Mouse (Mus musculus): Measurements from ENCODE around the gene Atf1. TPM values are rescaled to one million over a fixed set of nuclear protein-coding genes. Genes with fewer than 3 reads are reported as not detected.

The Atf1 gene
- polyA plus RNA-seq, 1 experiment from 2014 or later: 31.8 TPM

DNA sequence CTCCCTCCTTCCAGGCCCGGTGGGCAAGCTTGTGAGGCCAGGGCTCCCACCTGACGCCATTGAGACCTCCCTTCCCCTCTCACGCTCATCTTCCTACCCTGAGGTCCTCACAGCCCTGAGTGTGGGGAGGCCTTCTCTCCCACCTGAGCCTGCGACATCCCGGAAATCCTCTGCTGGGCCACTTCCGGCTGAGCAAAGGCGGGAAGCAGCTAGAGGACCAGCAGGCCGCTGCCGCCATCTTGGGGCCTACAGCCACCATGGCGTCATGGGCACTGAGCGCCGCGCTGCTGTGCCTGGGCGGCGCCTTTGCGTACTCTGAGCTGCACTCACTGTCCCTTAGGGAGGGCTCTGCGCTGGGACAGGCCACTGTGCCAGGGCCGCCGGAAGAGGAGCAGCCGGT lies 53.0 kb downstream of the Atf1 start, which contains the start of gene Tmprss12:
Tmprss12 (plus strand) TSS at position 212 of the 400 bp plus-strand sequence.
- no peak for DNase-seq (ENCODE audit: low spot score, missing footprints)
- Histone ChIP-seq H3K27me3 (ENCODE audit: control insufficient read depth, insufficient read depth, low read length) (no peaks in the 10 kb centered on the region), H3K27ac (ENCODE audit: low read depth, low read length) (no peak within 1 kb of the TSS), H3K9ac (ENCODE audit: low read length) (no peak within 1 kb of the TSS), H3K36me3 (ENCODE audit: control insufficient read depth, insufficient read depth, low read length) (no peaks in the 10 kb centered on the region), H3K9me3 (ENCODE audit: control insufficient read depth, low read length) (no peaks in the 10 kb centered on the region), H3K4me2 (no peak within 1 kb of the TSS), H3K4me1 (ENCODE audit: control insufficient read depth, insufficient read depth, low read length) (no peaks in the 10 kb centered on the region), H3K4me3 (ENCODE audit: low read depth, low read length) (no peak within 1 kb of the TSS)
- no peak for ATAC-seq (ENCODE audit: low FRiP score)
- 95% methylated on average over 20 of the region's 20 CpGs for WGBS

DNA sequence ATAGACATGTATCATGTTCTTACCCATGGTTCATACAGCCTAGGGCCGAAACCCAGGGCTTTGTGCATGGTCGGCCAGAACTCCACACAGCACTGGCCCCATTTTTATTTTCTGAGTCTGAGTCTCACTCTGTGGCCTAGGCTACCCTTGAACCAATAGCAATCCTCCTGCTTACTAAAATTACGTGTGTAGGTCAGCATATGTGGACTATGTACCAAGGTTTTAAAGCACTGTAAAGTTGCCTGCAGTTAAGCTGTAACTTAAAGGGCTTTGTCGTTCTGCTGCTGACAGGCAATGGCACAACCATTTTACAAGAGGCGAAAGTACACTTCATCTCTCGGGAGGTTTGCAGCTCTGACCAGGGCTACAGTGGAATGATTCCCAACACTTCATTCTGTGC lies 61.4 kb downstream of the Atf1 start:
- DNase-seq (ENCODE audit: low spot score, missing footprints) (no peak), ATAC-seq (ENCODE audit: low FRiP score) (no peak)
- Histone ChIP-seq H3K27me3 (ENCODE audit: control insufficient read depth, insufficient read depth, low read length) (no peaks in the 10 kb centered on the region), H3K9me3 (ENCODE audit: control insufficient read depth, low read length) (no peaks in the 10 kb centered on the region), H3K9ac (ENCODE audit: low read length) (no peak overlapping the region), H3K36me3 (ENCODE audit: control insufficient read depth, insufficient read depth, low read length) (no peaks in the 10 kb centered on the region), H3K27ac (ENCODE audit: low read depth, low read length) (no peak overlapping the region), H3K4me1 (ENCODE audit: control insufficient read depth, insufficient read depth, low read length) (no peaks in the 10 kb centered on the region), H3K4me3 (ENCODE audit: low read depth, low read length) (no peak overlapping the region), H3K4me2 (no peak overlapping the region)
- 93% methylated on average over 6 of the region's 6 CpGs for WGBS

DNA sequence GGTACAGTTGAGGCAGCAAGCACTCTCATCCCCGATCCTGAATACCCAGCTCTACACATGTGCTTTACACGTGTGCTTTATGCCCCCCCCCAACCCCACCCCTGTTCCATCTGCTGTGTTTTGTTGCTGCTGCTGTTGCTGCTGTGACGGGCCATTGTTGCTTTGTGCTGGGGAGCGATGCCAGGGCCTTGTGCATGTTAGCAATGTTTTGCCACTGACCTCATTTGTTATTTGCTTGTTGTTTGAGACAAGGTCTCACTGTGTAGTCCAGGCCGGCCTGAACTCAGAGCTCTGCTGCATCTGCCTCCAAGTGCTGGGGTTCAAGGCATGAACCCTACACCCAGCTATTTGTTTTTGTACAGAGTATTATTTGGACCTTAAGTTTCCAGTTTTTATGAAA lies 63.2 kb downstream of the Atf1 start:
- Histone ChIP-seq H3K4me1 (ENCODE audit: control insufficient read depth, insufficient read depth, low read length) (no peaks in the 10 kb centered on the region), H3K9me3 (ENCODE audit: control insufficient read depth, low read length) (no peaks in the 10 kb centered on the region), H3K27me3 (ENCODE audit: control insufficient read depth, insufficient read depth, low read length) (no peaks in the 10 kb centered on the region), H3K36me3 (ENCODE audit: control insufficient read depth, insufficient read depth, low read length) (no peaks in the 10 kb centered on the region), H3K9ac (ENCODE audit: low read length) (no peak overlapping the region), H3K27ac (ENCODE audit: low read depth, low read length) (no peak overlapping the region), H3K4me3 (ENCODE audit: low read depth, low read length) (no peak overlapping the region), H3K4me2 (no peak overlapping the region)
- DNase-seq (ENCODE audit: low spot score, missing footprints) (no peak), ATAC-seq (ENCODE audit: low FRiP score) (no peak)
- 82% methylated on average over 5 of the region's 5 CpGs for WGBS

DNA sequence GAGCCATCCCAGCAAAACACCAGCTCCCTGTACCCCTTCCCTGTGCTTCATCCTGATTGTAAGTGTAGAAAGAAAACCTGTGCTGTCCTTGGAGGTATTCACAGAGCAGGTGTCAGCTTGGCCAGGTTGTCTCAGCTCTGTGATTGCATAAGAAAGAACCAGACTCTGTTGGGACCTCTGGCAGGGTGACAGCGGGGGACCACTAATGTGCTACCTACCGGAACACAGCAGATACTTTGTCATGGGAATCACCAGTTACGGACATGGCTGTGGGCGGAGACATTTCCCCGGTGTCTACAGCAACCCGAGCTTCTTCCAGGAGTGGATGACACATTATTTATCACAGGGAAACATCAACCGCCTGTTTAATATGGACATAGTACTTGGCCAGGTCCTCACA lies 64.7 kb downstream of the Atf1 start:
- Histone ChIP-seq H3K36me3 (ENCODE audit: control insufficient read depth, insufficient read depth, low read length) (no peaks in the 10 kb centered on the region), H3K4me2 (no peak overlapping the region), H3K27me3 (ENCODE audit: control insufficient read depth, insufficient read depth, low read length) (no peaks in the 10 kb centered on the region), H3K27ac (ENCODE audit: low read depth, low read length) (no peak overlapping the region), H3K4me1 (ENCODE audit: control insufficient read depth, insufficient read depth, low read length) (no peaks in the 10 kb centered on the region), H3K9me3 (ENCODE audit: control insufficient read depth, low read length) (no peaks in the 10 kb centered on the region), H3K4me3 (ENCODE audit: low read depth, low read length) (no peak overlapping the region), H3K9ac (ENCODE audit: low read length) (no peak overlapping the region)
- 78% methylated on average over 7 of the region's 7 CpGs for WGBS
- ATAC-seq (ENCODE audit: low FRiP score): no peak
- DNase-seq (ENCODE audit: low spot score, missing footprints): no peak

DNA sequence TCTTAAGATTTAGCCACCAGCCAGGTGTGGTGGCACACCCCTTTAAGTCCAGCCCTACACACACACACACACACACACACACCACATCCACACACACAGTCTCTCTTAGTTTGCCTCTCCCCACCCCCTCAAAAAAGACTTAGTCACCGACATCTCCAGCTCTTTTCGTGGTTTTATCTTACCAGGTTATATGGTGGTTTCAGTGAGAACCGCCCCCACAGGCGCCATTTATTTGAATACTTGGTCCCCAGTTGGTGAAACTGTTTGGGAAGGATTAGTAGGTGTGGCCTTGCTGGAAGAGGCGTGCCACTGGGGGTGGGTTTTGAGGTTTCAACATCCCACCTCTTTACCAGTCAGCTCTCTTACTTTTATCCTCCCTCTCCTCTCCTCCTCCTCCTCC lies 70.2 kb downstream of the Atf1 start:
- no peak overlapping the region for H3K4me2 ChIP-seq
- H3K4me3 ChIP-seq (ENCODE audit: low read depth, low read length): no peak overlapping the region
- H3K9ac ChIP-seq (ENCODE audit: low read length): no peak overlapping the region
- H3K4me1 ChIP-seq (ENCODE audit: control insufficient read depth, insufficient read depth, low read length): no peaks in the 10 kb centered on the region
- H3K27ac ChIP-seq (ENCODE audit: low read depth, low read length): no peak overlapping the region
- H3K36me3 ChIP-seq (ENCODE audit: control insufficient read depth, insufficient read depth, low read length): no peaks in the 10 kb centered on the region
- no peak for DNase-seq (ENCODE audit: low spot score, missing footprints)
- no peaks in the 10 kb centered on the region for H3K9me3 ChIP-seq (ENCODE audit: control insufficient read depth, low read length)
- no peak for ATAC-seq (ENCODE audit: low FRiP score)
- H3K27me3 ChIP-seq (ENCODE audit: control insufficient read depth, insufficient read depth, low read length): no peaks in the 10 kb centered on the region
- WGBS: 87% methylated on average over 5 of the region's 5 CpGs

DNA sequence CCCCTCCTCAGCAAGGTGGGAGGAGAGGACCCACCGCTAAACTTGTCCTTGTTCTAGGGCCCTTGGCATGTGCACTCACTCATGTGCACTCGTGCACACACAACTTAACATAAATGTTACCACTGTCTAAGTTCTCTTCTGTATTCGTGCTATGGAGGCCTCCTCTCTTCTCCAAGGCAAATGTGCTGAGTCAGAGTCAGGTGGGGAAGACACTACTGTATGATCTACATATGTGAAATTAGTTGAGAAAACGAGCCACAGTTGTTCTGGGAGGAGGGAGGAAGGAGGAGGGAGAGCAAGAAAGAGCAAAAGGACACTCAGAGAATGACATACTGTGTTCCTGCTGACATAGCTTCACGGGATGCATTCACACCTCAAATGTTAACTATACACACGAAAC lies 72.9 kb downstream of the Atf1 start:
- DNase-seq (ENCODE audit: low spot score, missing footprints) (no peak), ATAC-seq (ENCODE audit: low FRiP score) (no peak)
- peaks cover 7% of the 10 kb centered on the region for H3K4me1 ChIP-seq (ENCODE audit: control insufficient read depth, insufficient read depth, low read length)
- 87% methylated on average over 6 of the region's 6 CpGs for WGBS
- no peaks in the 10 kb centered on the region for H3K27me3 ChIP-seq (ENCODE audit: control insufficient read depth, insufficient read depth, low read length)
- no peak overlapping the region for H3K4me2 ChIP-seq
- H3K36me3 ChIP-seq (ENCODE audit: control insufficient read depth, insufficient read depth, low read length): no peaks in the 10 kb centered on the region
- H3K4me3 ChIP-seq (ENCODE audit: low read depth, low read length): no peak overlapping the region
- H3K9me3 ChIP-seq (ENCODE audit: control insufficient read depth, low read length): no peaks in the 10 kb centered on the region
- H3K27ac ChIP-seq (ENCODE audit: low read depth, low read length): no peak overlapping the region
- H3K9ac ChIP-seq (ENCODE audit: low read length): no peak overlapping the region

DNA sequence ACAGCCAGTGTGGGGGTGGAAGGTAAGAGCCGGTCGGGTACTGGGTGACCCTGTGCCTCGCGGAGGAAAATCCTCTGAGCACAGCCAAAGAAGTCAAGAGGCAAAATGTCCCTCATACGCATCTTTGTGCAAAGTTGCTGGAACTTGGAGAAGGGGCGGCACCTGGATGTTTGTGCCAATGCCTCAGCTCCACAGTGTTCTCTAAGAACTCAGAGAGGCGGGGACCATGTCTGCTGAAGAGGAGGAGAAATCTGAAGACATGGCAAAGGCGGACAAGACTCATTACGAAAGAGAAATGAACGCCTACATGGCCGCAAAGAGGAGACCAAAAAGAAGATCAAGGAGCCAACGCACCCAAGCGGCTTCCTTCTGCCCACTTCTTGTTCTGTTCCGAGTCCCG lies 73.9 kb downstream of the Atf1 start:
- Histone ChIP-seq H3K9me3 (ENCODE audit: control insufficient read depth, low read length) (no peaks in the 10 kb centered on the region), H3K27ac (ENCODE audit: low read depth, low read length) (no peak overlapping the region), H3K4me1 (ENCODE audit: control insufficient read depth, insufficient read depth, low read length) (peaks cover 10% of the 10 kb centered on the region), H3K36me3 (ENCODE audit: control insufficient read depth, insufficient read depth, low read length) (no peaks in the 10 kb centered on the region), H3K27me3 (ENCODE audit: control insufficient read depth, insufficient read depth, low read length) (no peaks in the 10 kb centered on the region), H3K4me2 (no peak overlapping the region), H3K4me3 (ENCODE audit: low read depth, low read length) (no peak overlapping the region), H3K9ac (ENCODE audit: low read length) (no peak overlapping the region)
- DNase-seq (ENCODE audit: low spot score, missing footprints) (no peak), ATAC-seq (ENCODE audit: low FRiP score) (no peak)
- WGBS: 64% methylated on average over 15 of the region's 15 CpGs

DNA sequence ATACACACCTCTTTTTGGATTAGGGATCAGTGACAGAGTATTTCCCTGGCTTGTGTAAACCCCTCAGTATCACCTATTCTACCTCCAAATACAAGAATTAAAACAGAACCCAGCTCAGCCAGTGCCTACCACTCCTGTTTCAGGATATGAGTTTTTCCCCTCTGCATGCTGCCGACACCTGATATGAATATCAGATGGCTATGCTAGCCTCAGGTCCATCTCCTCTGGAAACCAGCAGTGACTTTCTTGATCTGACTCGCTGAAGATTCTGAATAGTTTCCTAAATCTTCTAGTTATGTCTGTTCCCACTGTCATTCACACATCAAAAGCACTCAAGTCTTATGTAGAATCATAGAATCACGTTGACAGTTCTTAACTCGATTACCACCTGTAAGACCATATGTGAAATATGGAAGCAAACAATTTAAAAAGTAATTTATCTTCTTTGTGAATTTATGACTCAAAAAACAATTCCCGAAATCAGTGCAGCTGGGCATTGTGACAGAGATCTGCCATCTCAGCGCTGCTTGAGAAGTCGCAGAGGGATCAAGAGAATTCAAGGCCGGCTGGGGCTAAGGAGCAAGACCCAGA lies 75.9 kb downstream of the Atf1 start:
- Histone ChIP-seq H3K4me2 (peak overlapping the region; percentile 48), H3K27me3 (ENCODE audit: control insufficient read depth, insufficient read depth, low read length) (no peaks in the 10 kb centered on the region), H3K4me1 (ENCODE audit: control insufficient read depth, insufficient read depth, low read length) (peaks cover 10% of the 10 kb centered on the region), H3K9ac (ENCODE audit: low read length) (peak overlapping the region; percentile 76; the same call in 1 of the 2 replicates), H3K9me3 (ENCODE audit: control insufficient read depth, low read length) (no peaks in the 10 kb centered on the region), H3K36me3 (ENCODE audit: control insufficient read depth, insufficient read depth, low read length) (no peaks in the 10 kb centered on the region), H3K4me3 (ENCODE audit: low read depth, low read length) (no peak overlapping the region; the same call in 1 of the 2 replicates), H3K27ac (ENCODE audit: low read depth, low read length) (peak overlapping the region; percentile 86; the same call in 1 of the 2 replicates)
- WGBS: 54% methylated on average over 8 of the region's 8 CpGs
- ATAC-seq (ENCODE audit: low FRiP score) (no peak), DNase-seq (ENCODE audit: low spot score, missing footprints) (no peak)

DNA sequence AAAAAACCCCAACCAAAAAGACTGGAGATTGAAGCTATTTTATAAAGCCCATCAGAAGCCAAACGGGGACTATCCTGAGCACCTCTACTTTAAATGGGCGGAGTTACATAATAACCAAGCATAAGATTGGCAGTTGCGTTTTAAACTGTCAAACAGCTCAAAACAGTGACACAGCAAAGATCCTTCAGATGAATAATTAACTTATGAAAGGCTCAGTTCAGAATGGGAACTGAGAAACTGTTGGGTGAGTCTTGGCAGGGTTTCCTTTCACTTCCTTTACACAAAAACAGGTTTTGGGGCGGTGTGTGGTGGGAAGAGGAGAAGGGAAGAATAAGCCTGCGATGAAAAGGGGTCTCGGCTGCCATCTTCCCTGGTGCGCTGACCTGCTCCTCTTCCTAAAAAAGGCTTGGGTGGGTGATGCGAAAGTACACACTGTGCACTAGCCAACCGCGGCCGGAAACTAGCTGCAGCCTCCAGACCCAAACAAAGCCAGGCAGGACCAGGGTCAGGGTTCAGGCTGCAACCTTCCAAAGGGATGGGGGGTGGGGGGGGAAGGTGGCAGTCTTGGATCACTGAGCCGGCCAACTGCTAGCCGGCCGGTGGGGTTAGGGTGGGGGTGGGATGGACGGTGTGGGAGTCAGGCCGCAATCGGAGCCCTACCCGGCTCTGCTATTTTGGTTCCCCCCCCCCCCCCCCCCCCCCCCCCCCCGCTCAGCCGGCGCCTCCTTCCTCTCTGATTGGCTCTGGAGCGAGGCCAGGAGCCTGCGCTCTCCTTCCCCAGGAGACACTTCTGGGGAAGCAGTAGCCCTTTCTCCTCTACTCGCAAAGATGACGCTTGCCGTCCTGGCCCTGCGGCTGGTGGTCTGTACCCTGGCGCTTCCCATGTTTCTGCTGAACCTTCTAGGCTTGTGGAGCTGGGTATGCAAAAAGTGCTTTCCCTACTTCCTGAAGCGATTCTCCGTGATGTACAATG lies 76.7 kb downstream of the Atf1 start, which contains the start of gene Mettl7a1:
Mettl7a1 (plus strand) TSS at position 122 of the 973 bp plus-strand sequence.
- no peaks in the 10 kb centered on the region for H3K36me3 ChIP-seq (ENCODE audit: control insufficient read depth, insufficient read depth, low read length)
- H3K27me3 ChIP-seq (ENCODE audit: control insufficient read depth, insufficient read depth, low read length): no peaks in the 10 kb centered on the region
- DNase-seq (ENCODE audit: low spot score, missing footprints) (peak; percentile 96), ATAC-seq (ENCODE audit: low FRiP score) (peak; percentile 83)
- peak within 1 kb of the TSS; percentile 76 for H3K9ac ChIP-seq (ENCODE audit: low read length)
- peaks cover 10% of the 10 kb centered on the region for H3K4me1 ChIP-seq (ENCODE audit: control insufficient read depth, insufficient read depth, low read length)
- peak within 1 kb of the TSS; percentile 86 for H3K27ac ChIP-seq (ENCODE audit: low read depth, low read length)
- H3K4me2 ChIP-seq: peak within 1 kb of the TSS; percentile 48
- H3K9me3 ChIP-seq (ENCODE audit: control insufficient read depth, low read length): no peaks in the 10 kb centered on the region
- H3K4me3 ChIP-seq (ENCODE audit: low read depth, low read length): peak within 1 kb of the TSS; percentile 34
- 4% methylated on average over 21 of the region's 30 CpGs for WGBS

Data from midbrain, embryonic 11.5 days (tissue).